ENCODE assay signal across 23 mouse cellular contexts in the genomic region with DNA sequence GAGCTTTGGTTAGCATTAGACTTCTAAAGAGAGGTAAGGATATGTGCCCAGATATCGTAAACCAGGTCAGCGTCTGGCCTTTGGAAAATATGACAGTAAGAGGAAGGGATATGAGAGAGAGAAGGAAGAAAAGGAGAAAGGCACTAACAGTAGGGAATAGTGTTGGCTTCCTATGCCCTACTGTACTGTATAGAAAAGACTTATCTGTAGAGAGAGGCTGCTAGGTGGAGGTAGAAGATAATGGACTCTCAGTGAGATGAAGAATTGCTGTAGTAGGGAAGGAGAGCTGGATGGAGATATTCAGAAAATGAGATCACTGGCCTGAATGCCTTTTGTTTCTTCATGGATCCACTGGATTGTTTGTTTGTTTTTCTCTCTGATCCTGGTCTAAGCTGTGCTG.
DNase-seq lines count a peak whose midpoint lies in the region; ATAC-seq and TF ChIP-seq lines count a peak whose summit lies in the region.
"Had no signal": no experiment of that assay in that cellular context is flagged by ENCODE, and none has a peak within 500 bp of the region (broad histone marks: within the 10 kb centered on the region; RNA-seq: fewer than 3 reads in every experiment).

No protein-coding gene starts in this region.

- H3K79me2 ChIP-seq in MEL (ENCODE audit: control insufficient read depth, insufficient read depth, low read length, poor library complexity) = no peaks in the 10 kb centered on the region

- no peak overlapping the region for H3K4me3 ChIP-seq in MEL (ENCODE audit: control insufficient read depth in 1 of 2, insufficient read depth in 1 of 2, low read depth in 2 of 2, low read length in 2 of 2)
- H3K4me3 ChIP-seq in liver, embryonic 14.5 days (ENCODE audit: insufficient read depth in 1 of 2, low read depth in 2 of 2, low read length in 2 of 2) = no peak overlapping the region
- H3K4me3 ChIP-seq: embryonic facial prominence, embryonic 15.5 days; erythroblast, embryonic 14.5 days; forebrain, embryonic 10.5 days; heart, embryonic 10.5 days; heart, embryonic 15.5 days; hindbrain, embryonic 10.5 days had no signal

- H3K27me3 ChIP-seq in MEL (ENCODE audit: control insufficient read depth in 1 of 2, insufficient read depth in 2 of 2, low read length in 2 of 2) = no peaks in the 10 kb centered on the region
- H3K27me3 ChIP-seq in liver, embryonic 14.5 days (ENCODE audit: control insufficient read depth, insufficient read depth, low read length) = no peaks in the 10 kb centered on the region
- H3K27me3 ChIP-seq: embryonic facial prominence, embryonic 15.5 days; heart, embryonic 15.5 days; Patski had no signal

- peak; percentile 17 to 21; a peak in 1 of 4 replicates for TF ChIP-seq EP300 in MEL (IDR thresholded peaks at IDR 0.05; ENCODE audit: low read depth in 1 of 2, low read length in 2 of 2)
- no peak for TF ChIP-seq EP300 in liver, embryonic 14.5 days (IDR thresholded peaks at IDR 0.05; ENCODE audit: low read depth)

- no peaks in the 10 kb centered on the region for H3K4me1 ChIP-seq in MEL (ENCODE audit: control insufficient read depth in 1 of 2, insufficient read depth in 2 of 2, low read length in 2 of 2)
- peaks cover 0 to 4% of the 10 kb centered on the region in 2 experiments; a peak in 2 of 4 replicates for H3K4me1 ChIP-seq in liver, embryonic 14.5 days (replicated peaks; ENCODE audit: control insufficient read depth in 2 of 2, insufficient read depth in 2 of 2, low read length in 1 of 2)
- H3K4me1 ChIP-seq: embryonic facial prominence, embryonic 15.5 days; heart, embryonic 15.5 days had no signal

- ATAC-seq in frontal cortex, adult (ENCODE audit: low TSS enrichment) = peak; percentile 65
- peak; percentile 69 for ATAC-seq in liver, embryonic 14.5 days (ENCODE audit: insufficient read depth)
- peak; percentile 88 for ATAC-seq in megakaryocyte-erythroid progenitor cell, adult 5-6 weeks (replicated peaks; ENCODE audit: low FRiP score, low TSS enrichment, poor library complexity, severe bottlenecking)
- ATAC-seq: activated CD4-positive, CD25-positive, alpha-beta regulatory T cell, adult 4 months; forebrain, embryonic 14.5 days; Patski had no signal

- H3K36me3 ChIP-seq in MEL (ENCODE audit: control insufficient read depth in 1 of 2, insufficient read depth in 2 of 2, low read length in 2 of 2) = peaks cover under 1 to 2% of the 10 kb centered on the region in 2 experiments; a peak in 2 of 4 replicates
- no peaks in the 10 kb centered on the region for H3K36me3 ChIP-seq in liver, embryonic 14.5 days (replicated peaks; ENCODE audit: control insufficient read depth, insufficient read depth, low read depth)
- H3K36me3 ChIP-seq: embryonic facial prominence, embryonic 15.5 days; forebrain, embryonic 10.5 days; heart, embryonic 15.5 days; hindbrain, embryonic 10.5 days had no signal

- no peak overlapping the region for H3K9ac ChIP-seq in MEL (ENCODE audit: control insufficient read depth, low read depth, low read length, poor library complexity, severe bottlenecking)
- no peak overlapping the region for H3K9ac ChIP-seq in liver, embryonic 14.5 days (replicated peaks)
- H3K9ac ChIP-seq: embryonic facial prominence, embryonic 15.5 days; heart, embryonic 15.5 days; hindbrain, embryonic 14.5 days had no signal

- H3K4me2 ChIP-seq in liver, embryonic 14.5 days (ENCODE audit: low read depth) = no peak overlapping the region
- H3K4me2 ChIP-seq: embryonic facial prominence, embryonic 15.5 days; heart, embryonic 15.5 days; hindbrain, embryonic 14.5 days had no signal

- no peak for TF ChIP-seq CTCF in MEL (IDR thresholded peaks at IDR 0.05 in 2 of 3, conservative IDR thresholded peaks at IDR 0.05 in 1 of 3; ENCODE audit: control insufficient read depth in 1 of 3, insufficient read depth in 1 of 3, low read depth in 2 of 3, low read length in 3 of 3, poor library complexity in 1 of 3, severe bottlenecking in 1 of 3)
- no peak for TF ChIP-seq CTCF in liver, embryonic 14.5 days (IDR thresholded peaks at IDR 0.05; ENCODE audit: low read depth)

- WGBS in liver, embryonic 14.5 days (ENCODE audit: insufficient replicate concordance) = 85% methylated on average over 2 of the region's 2 CpGs

- no peak for TF ChIP-seq RAD21 in MEL (IDR thresholded peaks at IDR 0.05; ENCODE audit: low read depth, low read length)

- H3K9me3 ChIP-seq in MEL (replicated peaks; ENCODE audit: insufficient read depth, low read length) = no peaks in the 10 kb centered on the region
- H3K9me3 ChIP-seq in liver, embryonic 14.5 days (ENCODE audit: control insufficient read depth, low read length) = no peaks in the 10 kb centered on the region
- H3K9me3 ChIP-seq: embryonic facial prominence, embryonic 15.5 days; forebrain, embryonic 10.5 days; heart, embryonic 10.5 days; heart, embryonic 15.5 days; hindbrain, embryonic 10.5 days had no signal

- no peak overlapping the region for H3K27ac ChIP-seq in MEL (ENCODE audit: control insufficient read depth, low read depth, low read length)
- H3K27ac ChIP-seq in liver, embryonic 14.5 days = no peak overlapping the region
- H3K27ac ChIP-seq: embryonic facial prominence, embryonic 15.5 days; heart, embryonic 10.5 days; heart, embryonic 15.5 days; hindbrain, embryonic 10.5 days; hindbrain, embryonic 14.5 days had no signal

- TF ChIP-seq POLR2A in MEL (IDR thresholded peaks at IDR 0.05; ENCODE audit: control insufficient read depth in 1 of 2, insufficient read depth in 1 of 2, low read depth in 1 of 2, low read length in 2 of 2, poor library complexity in 1 of 2) = no peak

- DNase-seq in frontal cortex, postnatal 10 days (ENCODE audit: low spot score in 2 of 2) = no peak
- DNase-seq in MEL (ENCODE audit: low read depth, low spot score) = no peak
- peak in 1 of 3 experiments; percentile 7 for DNase-seq in liver, embryonic 14.5 days (ENCODE audit: low read depth in 3 of 3, low spot score in 3 of 3)
- DNase-seq in kidney, adult 11 months = no peak
- no peak for DNase-seq in cerebellum, adult 18-20 months
- DNase-seq: adrenal gland, postnatal 14 days; cerebellum, adult 8-10 months; cerebellum, postnatal 14 days; embryo, embryonic 11 days; gastrocnemius, postnatal 10 days; heart, adult 18-20 months had no signal

TF ChIP-seq in MEL, 35 proteins besides CTCF, POLR2A, EP300 and RAD21:
- TF ChIP-seq SIN3A (IDR thresholded peaks at IDR 0.05; ENCODE audit: low read length) (no peak), POLR2AphosphoS2 (IDR thresholded peaks at IDR 0.05; ENCODE audit: low read length) (no peak), GATA1 (IDR thresholded peaks at IDR 0.05; ENCODE audit: low read depth, low read length) (0 out of 2 replicates have a peak, but pooled peaks have one; percentile 34), MAFK (IDR thresholded peaks at IDR 0.05; ENCODE audit: borderline replicate concordance, low read depth, low read length) (no peak), MEF2A (IDR thresholded peaks at IDR 0.05; ENCODE audit: extremely low read depth, insufficient replicate concordance, low read depth, low read length, poor library complexity, severe bottlenecking) (no peak), RCOR1 (IDR thresholded peaks at IDR 0.05; ENCODE audit: low read depth, low read length) (no peak), ZNF384 (IDR thresholded peaks at IDR 0.05; ENCODE audit: low read depth, low read length) (no peak), USF1 (IDR thresholded peaks at IDR 0.05; ENCODE audit: low read depth, low read length) (no peak)
